Mouse (Mus musculus): Measurements from ENCODE around the gene Gtf3c5. TPM values are rescaled to one million over a fixed set of nuclear protein-coding genes. Genes with fewer than 3 reads are reported as not detected.

Gene Gtf3c5
- polyA plus RNA-seq, 1 experiment = 29.0 TPM

GRCm38 (mm10) chr2:28543894-28544293, 39.7 kb downstream of the Gtf3c5 start:
- H3K9ac ChIP-seq (ENCODE audit: low read depth, poor library complexity, severe bottlenecking) = no peak overlapping the region
- TF ChIP-seq CTCF (IDR thresholded peaks at IDR 0.05; ENCODE audit: low read depth, low read length) (no peak), POLR2A (IDR thresholded peaks at IDR 0.05; ENCODE audit: insufficient read depth, low read length) (no peak), EP300 (IDR thresholded peaks at IDR 0.05; ENCODE audit: insufficient read depth, low read depth, low read length) (no peak)
- no peaks in the 10 kb centered on the region for H3K27me3 ChIP-seq (ENCODE audit: control insufficient read depth, insufficient read depth, low read length, poor library complexity, severe bottlenecking)
- H3K4me3 ChIP-seq (ENCODE audit: low read depth, low read length) = no peak overlapping the region
- H3K4me1 ChIP-seq (ENCODE audit: control insufficient read depth, insufficient read depth, low read length) = no peaks in the 10 kb centered on the region
- H3K9me3 ChIP-seq (replicated peaks; ENCODE audit: control insufficient read depth, insufficient read depth, low read length, poor library complexity, severe bottlenecking) = no peaks in the 10 kb centered on the region
- peaks cover 1% of the 10 kb centered on the region for H3K36me3 ChIP-seq (ENCODE audit: control insufficient read depth, insufficient read depth, low read length, poor library complexity, severe bottlenecking)
- H3K27ac ChIP-seq (ENCODE audit: insufficient read depth, low read length) = no peak overlapping the region

GRCm38 (mm10) chr2:28540587-28541227, 42.8 kb downstream of the Gtf3c5 start:
- peaks cover 3% of the 10 kb centered on the region for H3K4me1 ChIP-seq (ENCODE audit: control insufficient read depth, insufficient read depth, low read length)
- no peaks in the 10 kb centered on the region for H3K36me3 ChIP-seq (ENCODE audit: control insufficient read depth, insufficient read depth, low read length, poor library complexity, severe bottlenecking)

GRCm38 (mm10) chr2:28539949-28540348, 43.6 kb downstream of the Gtf3c5 start:
- TF ChIP-seq POLR2A (IDR thresholded peaks at IDR 0.05; ENCODE audit: insufficient read depth, low read length) = no peak
- TF ChIP-seq CTCF (IDR thresholded peaks at IDR 0.05; ENCODE audit: low read depth, low read length) = no peak
- no peak for TF ChIP-seq EP300 (IDR thresholded peaks at IDR 0.05; ENCODE audit: insufficient read depth, low read depth, low read length)
- H3K4me1 ChIP-seq (ENCODE audit: control insufficient read depth, insufficient read depth, low read length) = peaks cover 3% of the 10 kb centered on the region
- no peak overlapping the region for H3K4me3 ChIP-seq (ENCODE audit: low read depth, low read length)
- H3K9me3 ChIP-seq (replicated peaks; ENCODE audit: control insufficient read depth, insufficient read depth, low read length, poor library complexity, severe bottlenecking) = no peaks in the 10 kb centered on the region
- no peaks in the 10 kb centered on the region for H3K36me3 ChIP-seq (ENCODE audit: control insufficient read depth, insufficient read depth, low read length, poor library complexity, severe bottlenecking)
- no peak overlapping the region for H3K27ac ChIP-seq (ENCODE audit: insufficient read depth, low read length)
- no peak overlapping the region for H3K9ac ChIP-seq (ENCODE audit: low read depth, poor library complexity, severe bottlenecking)
- H3K27me3 ChIP-seq (ENCODE audit: control insufficient read depth, insufficient read depth, low read length, poor library complexity, severe bottlenecking) = no peaks in the 10 kb centered on the region

More at GRCm38 (mm10) chr2:28540587-28541227, 42.8 kb downstream of the Gtf3c5 start:
- H3K27me3 ChIP-seq (ENCODE audit: control insufficient read depth, insufficient read depth, low read length, poor library complexity, severe bottlenecking) = no peaks in the 10 kb centered on the region
- no peak overlapping the region for H3K27ac ChIP-seq (ENCODE audit: insufficient read depth, low read length)
- no peaks in the 10 kb centered on the region for H3K9me3 ChIP-seq (replicated peaks; ENCODE audit: control insufficient read depth, insufficient read depth, low read length, poor library complexity, severe bottlenecking)
- H3K9ac ChIP-seq (ENCODE audit: low read depth, poor library complexity, severe bottlenecking) = no peak overlapping the region
- no peak for TF ChIP-seq POLR2A (IDR thresholded peaks at IDR 0.05; ENCODE audit: insufficient read depth, low read length)
- no peak for TF ChIP-seq EP300 (IDR thresholded peaks at IDR 0.05; ENCODE audit: insufficient read depth, low read depth, low read length)
- no peak for TF ChIP-seq CTCF (IDR thresholded peaks at IDR 0.05; ENCODE audit: low read depth, low read length)
- H3K4me3 ChIP-seq (ENCODE audit: low read depth, low read length) = no peak overlapping the region

GRCm38 (mm10) chr2:28539206-28539605, 44.3 kb downstream of the Gtf3c5 start:
- Histone ChIP-seq H3K9me3 (replicated peaks; ENCODE audit: control insufficient read depth, insufficient read depth, low read length, poor library complexity, severe bottlenecking) (no peaks in the 10 kb centered on the region), H3K36me3 (ENCODE audit: control insufficient read depth, insufficient read depth, low read length, poor library complexity, severe bottlenecking) (no peaks in the 10 kb centered on the region), H3K4me3 (ENCODE audit: low read depth, low read length) (no peak overlapping the region), H3K9ac (ENCODE audit: low read depth, poor library complexity, severe bottlenecking) (no peak overlapping the region), H3K4me1 (ENCODE audit: control insufficient read depth, insufficient read depth, low read length) (peaks cover 3% of the 10 kb centered on the region), H3K27me3 (ENCODE audit: control insufficient read depth, insufficient read depth, low read length, poor library complexity, severe bottlenecking) (no peaks in the 10 kb centered on the region), H3K27ac (ENCODE audit: insufficient read depth, low read length) (no peak overlapping the region)
- no peak for TF ChIP-seq EP300 (IDR thresholded peaks at IDR 0.05; ENCODE audit: insufficient read depth, low read depth, low read length)
- TF ChIP-seq CTCF (IDR thresholded peaks at IDR 0.05; ENCODE audit: low read depth, low read length) = no peak
- no peak for TF ChIP-seq POLR2A (IDR thresholded peaks at IDR 0.05; ENCODE audit: insufficient read depth, low read length)

- Histone ChIP-seq H3K27ac (ENCODE audit: insufficient read depth, low read length) (no peak overlapping the region), H3K9ac (ENCODE audit: low read depth, poor library complexity, severe bottlenecking) (no peak overlapping the region), H3K36me3 (ENCODE audit: control insufficient read depth, insufficient read depth, low read length, poor library complexity, severe bottlenecking) (no peaks in the 10 kb centered on the region), H3K9me3 (replicated peaks; ENCODE audit: control insufficient read depth, insufficient read depth, low read length, poor library complexity, severe bottlenecking) (no peaks in the 10 kb centered on the region), H3K27me3 (ENCODE audit: control insufficient read depth, insufficient read depth, low read length, poor library complexity, severe bottlenecking) (no peaks in the 10 kb centered on the region), H3K4me1 (ENCODE audit: control insufficient read depth, insufficient read depth, low read length) (peaks cover 3% of the 10 kb centered on the region), H3K4me3 (ENCODE audit: low read depth, low read length) (no peak overlapping the region)
- no peak for TF ChIP-seq CTCF (IDR thresholded peaks at IDR 0.05; ENCODE audit: low read depth, low read length)
- TF ChIP-seq POLR2A (IDR thresholded peaks at IDR 0.05; ENCODE audit: insufficient read depth, low read length) = no peak
- TF ChIP-seq EP300 (IDR thresholded peaks at IDR 0.05; ENCODE audit: insufficient read depth, low read depth, low read length) = no peak
These were observed 44.8 kb downstream of the Gtf3c5 start for GRCm38 (mm10) chr2:28538817-28539128.

- Histone ChIP-seq H3K4me1 (ENCODE audit: control insufficient read depth, insufficient read depth, low read length) (peaks cover 3% of the 10 kb centered on the region), H3K27ac (ENCODE audit: insufficient read depth, low read length) (no peak overlapping the region), H3K4me3 (ENCODE audit: low read depth, low read length) (no peak overlapping the region), H3K9ac (ENCODE audit: low read depth, poor library complexity, severe bottlenecking) (no peak overlapping the region), H3K36me3 (ENCODE audit: control insufficient read depth, insufficient read depth, low read length, poor library complexity, severe bottlenecking) (no peaks in the 10 kb centered on the region), H3K9me3 (replicated peaks; ENCODE audit: control insufficient read depth, insufficient read depth, low read length, poor library complexity, severe bottlenecking) (no peaks in the 10 kb centered on the region), H3K27me3 (ENCODE audit: control insufficient read depth, insufficient read depth, low read length, poor library complexity, severe bottlenecking) (no peaks in the 10 kb centered on the region)
- TF ChIP-seq POLR2A (IDR thresholded peaks at IDR 0.05; ENCODE audit: insufficient read depth, low read length) (no peak), CTCF (IDR thresholded peaks at IDR 0.05; ENCODE audit: low read depth, low read length) (no peak), EP300 (IDR thresholded peaks at IDR 0.05; ENCODE audit: insufficient read depth, low read depth, low read length) (no peak)
These were observed 45.3 kb downstream of the Gtf3c5 start for GRCm38 (mm10) chr2:28537995-28538816.

Measured in ES-Bruce4 (cell line).